Mouse (Mus musculus) lung, postnatal 0 days (tissue): ENCODE data around the gene Cxcl10.

Experiments used
- CTCF ChIP-seq: IDR thresholded peaks from 2 replicates; pipeline ENCODE4 v1.5.1; 2016; ENCODE audit warnings: antibody characterized with exemption, mild to moderate bottlenecking
- EP300 ChIP-seq: IDR thresholded peaks from 2 replicates; pipeline ENCODE4 v1.6.1; 2016; ENCODE audit warnings: antibody characterized with exemption, mild to moderate bottlenecking, control low read depth

DNA sequence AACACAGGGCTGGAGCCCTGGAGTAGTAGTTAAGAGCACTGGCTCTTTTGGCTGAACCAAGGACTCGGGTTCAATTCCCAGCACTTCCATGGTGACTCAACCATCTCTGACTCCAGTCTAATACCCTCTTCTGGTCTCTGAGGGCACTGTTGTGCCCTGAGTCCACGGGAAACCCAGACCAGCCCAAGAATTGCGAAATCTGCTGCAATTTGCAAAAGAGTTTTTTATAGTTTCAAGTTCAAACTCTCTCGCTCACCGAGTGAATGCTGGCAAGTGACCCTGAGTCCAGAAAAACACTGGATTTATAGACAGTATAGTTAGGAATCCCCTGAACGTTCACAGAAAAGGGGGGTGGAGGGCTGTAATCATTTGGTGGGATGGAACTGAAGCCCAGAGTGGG, 21.7 kb upstream of the Cxcl10 start:
- TF ChIP-seq CTCF: no peak
- TF ChIP-seq EP300: no peak
